Comparison of ENCODE assay signal across 16 mouse cellular contexts in the genomic region with DNA sequence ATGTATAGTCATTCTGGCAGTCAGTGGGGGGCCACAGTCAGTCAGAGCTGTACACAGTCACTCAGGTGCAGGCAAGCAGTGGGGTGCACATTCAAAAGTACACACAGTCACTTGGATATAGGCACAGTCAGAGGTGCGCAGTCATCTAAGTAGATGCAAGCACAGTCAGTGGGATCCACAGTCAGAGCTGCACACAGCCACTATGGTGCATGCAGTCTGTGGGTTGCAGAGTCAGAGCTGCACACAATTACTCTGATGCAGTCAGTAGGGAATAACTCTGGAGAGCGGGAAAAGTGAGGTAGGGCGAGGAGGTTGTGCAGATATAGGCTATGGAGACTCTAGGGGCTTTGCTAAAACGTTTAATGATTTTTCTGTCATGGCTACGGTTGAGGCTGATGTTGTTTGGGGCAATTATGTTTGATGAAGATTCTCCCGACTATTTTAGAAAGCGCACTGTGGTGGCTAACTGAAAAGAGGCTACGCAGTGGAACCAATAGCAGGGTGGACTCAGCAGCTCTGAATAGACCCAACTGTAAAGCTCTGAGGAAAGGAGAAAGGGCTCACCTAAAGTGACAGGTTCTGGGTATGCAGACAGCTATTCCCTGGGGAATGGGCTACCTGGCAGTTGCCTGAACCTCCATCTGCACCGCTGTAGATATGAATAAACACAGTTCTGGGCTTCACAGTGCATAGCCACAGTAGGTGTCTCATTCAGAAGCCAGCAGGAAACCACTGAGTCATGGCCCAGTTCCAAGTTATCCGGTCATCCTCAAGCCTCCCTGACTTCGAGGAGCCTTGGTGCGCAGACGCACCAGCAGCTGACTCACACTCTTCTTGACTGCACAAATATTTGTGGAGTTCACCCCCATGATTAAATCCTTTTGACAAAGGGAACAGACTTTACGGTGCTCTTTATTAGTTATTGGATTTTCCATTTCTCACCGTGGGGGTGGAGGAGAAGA.
DNase-seq lines count a peak whose midpoint lies in the region; ATAC-seq lines count a peak whose summit lies in the region.
"Had no signal": no experiment of that assay in that cellular context is flagged by ENCODE, and none has a peak within 500 bp of the region (broad histone marks: within the 10 kb centered on the region; RNA-seq: fewer than 3 reads in every experiment).

No protein-coding gene starts in this region.

- H3K9me3 ChIP-seq in hindbrain, embryonic 11.5 days (ENCODE audit: control insufficient read depth, low read length), result no peaks in the 10 kb centered on the region
- no peaks in the 10 kb centered on the region for H3K9me3 ChIP-seq in hindbrain, embryonic 10.5 days
- no peaks in the 10 kb centered on the region for H3K9me3 ChIP-seq in hindbrain, embryonic 12.5 days (replicated peaks)
- H3K9me3 ChIP-seq in midbrain, embryonic 16.5 days (replicated peaks; ENCODE audit: control insufficient read depth, low read length, poor library complexity, severe bottlenecking), result no peaks in the 10 kb centered on the region
- H3K9me3 ChIP-seq: limb, embryonic 13.5 days had no signal

- 81% methylated on average over 15 of the region's 15 CpGs for WGBS in hindbrain, embryonic 11.5 days
- 86% methylated on average over 15 of the region's 15 CpGs for WGBS in hindbrain, embryonic 10.5 days
- 73% methylated on average over 15 of the region's 15 CpGs for WGBS in hindbrain, embryonic 12.5 days
- WGBS in midbrain, embryonic 16.5 days, result 67% methylated on average over 15 of the region's 15 CpGs

- peak; percentile 27; the same call in 1 of the 2 replicates for ATAC-seq in cerebellum, adult (ENCODE audit: insufficient number of reproducible peaks, low FRiP score, low TSS enrichment)
- 0 out of 2 replicates have a peak, but pooled peaks have one; percentile 14 for ATAC-seq in hindbrain, embryonic 11.5 days (ENCODE audit: low FRiP score)
- 0 out of 2 replicates have a peak, but pooled peaks have one; percentile 26 for ATAC-seq in hindbrain, embryonic 12.5 days (ENCODE audit: low FRiP score)
- ATAC-seq in midbrain, embryonic 16.5 days, result peak; percentile 67

- DNase-seq in cerebellum, adult 9-10 months, result no peak
- DNase-seq in hindbrain, embryonic 11.5 days (ENCODE audit: low spot score), result no peak
- no peak for DNase-seq in hindbrain, embryonic 10.5 days (ENCODE audit: low spot score)
- DNase-seq in spleen, adult 12 weeks (ENCODE audit: low spot score), result no peak
- DNase-seq in heart, adult 9 months (ENCODE audit: low spot score in 2 of 2), result no peak
- DNase-seq: heart, adult 18-20 months; heart, postnatal 14 days; kidney, adult 11 months; kidney, postnatal 36 days; lung, postnatal 4 days; right cerebral cortex, postnatal 4 days had no signal

- H3K27me3 ChIP-seq in hindbrain, embryonic 11.5 days (ENCODE audit: control insufficient read depth, insufficient read depth, low read length), result peaks cover 2% of the 10 kb centered on the region; the same call in 1 of the 2 replicates
- H3K27me3 ChIP-seq in hindbrain, embryonic 10.5 days (ENCODE audit: insufficient read depth, poor library complexity, severe bottlenecking), result peaks cover 11% of the 10 kb centered on the region
- H3K27me3 ChIP-seq in hindbrain, embryonic 12.5 days, result peaks cover 17% of the 10 kb centered on the region
- no peaks in the 10 kb centered on the region for H3K27me3 ChIP-seq in midbrain, embryonic 16.5 days (ENCODE audit: control insufficient read depth, insufficient read depth, low read depth, low read length)
- H3K27me3 ChIP-seq: CH12.LX; limb, embryonic 13.5 days had no signal

- no peaks in the 10 kb centered on the region for H3K4me1 ChIP-seq in hindbrain, embryonic 11.5 days (replicated peaks; ENCODE audit: control insufficient read depth, insufficient read depth, low read length)
- H3K4me1 ChIP-seq in hindbrain, embryonic 10.5 days (replicated peaks), result no peaks in the 10 kb centered on the region
- H3K4me1 ChIP-seq in hindbrain, embryonic 12.5 days, result no peaks in the 10 kb centered on the region
- H3K4me1 ChIP-seq in midbrain, embryonic 16.5 days (ENCODE audit: control insufficient read depth, insufficient read depth, low read length), result no peaks in the 10 kb centered on the region
- H3K4me1 ChIP-seq: limb, embryonic 13.5 days had no signal

- H3K9ac ChIP-seq in hindbrain, embryonic 11.5 days (ENCODE audit: low read depth, low read length), result no peak overlapping the region
- H3K9ac ChIP-seq in hindbrain, embryonic 12.5 days, result no peak overlapping the region
- no peak overlapping the region for H3K9ac ChIP-seq in midbrain, embryonic 16.5 days (ENCODE audit: low read depth, low read length)
- H3K9ac ChIP-seq: limb, embryonic 13.5 days had no signal

- H3K36me3 ChIP-seq in hindbrain, embryonic 11.5 days (ENCODE audit: control insufficient read depth, insufficient read depth, low read length), result no peaks in the 10 kb centered on the region
- no peaks in the 10 kb centered on the region for H3K36me3 ChIP-seq in hindbrain, embryonic 10.5 days
- no peaks in the 10 kb centered on the region for H3K36me3 ChIP-seq in hindbrain, embryonic 12.5 days
- H3K36me3 ChIP-seq in midbrain, embryonic 16.5 days (ENCODE audit: control insufficient read depth, insufficient read depth, low read length), result no peaks in the 10 kb centered on the region
- H3K36me3 ChIP-seq: limb, embryonic 13.5 days had no signal

- H3K27ac ChIP-seq in hindbrain, embryonic 11.5 days (ENCODE audit: low read depth, low read length), result no peak overlapping the region
- H3K27ac ChIP-seq in hindbrain, embryonic 10.5 days, result no peak overlapping the region
- H3K27ac ChIP-seq in hindbrain, embryonic 12.5 days, result no peak overlapping the region
- H3K27ac ChIP-seq in midbrain, embryonic 16.5 days (ENCODE audit: low read length), result no peak overlapping the region
- H3K27ac ChIP-seq: limb, embryonic 13.5 days had no signal

- no peak overlapping the region for H3K4me3 ChIP-seq in hindbrain, embryonic 11.5 days (ENCODE audit: low read depth, low read length)
- no peak overlapping the region for H3K4me3 ChIP-seq in hindbrain, embryonic 10.5 days
- H3K4me3 ChIP-seq in hindbrain, embryonic 12.5 days, result no peak overlapping the region
- no peak overlapping the region for H3K4me3 ChIP-seq in midbrain, embryonic 16.5 days (ENCODE audit: low read depth, low read length)
- H3K4me3 ChIP-seq: limb, embryonic 13.5 days had no signal

- no peak overlapping the region for H3K4me2 ChIP-seq in hindbrain, embryonic 11.5 days (replicated peaks; ENCODE audit: low read depth, low read length)
- H3K4me2 ChIP-seq in hindbrain, embryonic 12.5 days (replicated peaks), result no peak overlapping the region
- H3K4me2 ChIP-seq in midbrain, embryonic 16.5 days (ENCODE audit: low read length), result no peak overlapping the region
- H3K4me2 ChIP-seq: limb, embryonic 13.5 days had no signal

Comparison
In these comparisons a context has a peak if more than half of its experiments do, and no peak if none do; other contexts are left out.
1. ATAC-seq: peak in every context shown above with its lines; median percentile 67 in midbrain, embryonic 16.5 days; 27 in cerebellum, adult; 26 in hindbrain, embryonic 12.5 days; 14 in hindbrain, embryonic 11.5 days.